Mouse (Mus musculus) liver, embryonic 14.5 days (tissue): ENCODE data around the gene Lhcgr. TPM values are rescaled to one million over a fixed set of nuclear protein-coding genes. Genes with fewer than 3 reads are reported as not detected.

Experiments used
- ATAC-seq: fragments of 200-750 bp; cut with Nextera tagmentation; 2 replicates; pipeline ENCODE4 v1.8.0; 2017; ENCODE audit warnings: moderate number of reproducible peaks, mild to moderate bottlenecking, moderate library complexity; ENCODE audit not compliant: insufficient read depth
- DNase-seq, 3 experiments: peaks; one replicate each; pipeline ENCODE4 v3.0.0-alpha.2; 2012 to 2013; ENCODE audit warnings: low read depth in 3 of 3, low spot score in 3 of 3
- H3K27ac ChIP-seq: fragments of 300-500 bp; sonication (generic); 2 replicates; pipeline ENCODE4 v1.5.1; 2014; ENCODE audit warnings: moderate library complexity, mild to moderate bottlenecking, control low read depth, inconsistent platforms
- H3K27me3 ChIP-seq: fragments of 300-500 bp; sonication (generic); 2 replicates; pipeline ENCODE4 v1.6.1; 2014; ENCODE audit warnings: mild to moderate bottlenecking, low read length, moderate library complexity; ENCODE audit not compliant: control insufficient read depth, insufficient read depth
- H3K36me3 ChIP-seq: fragments of 300-500 bp; sonication (generic); replicated peaks from 2 replicates; pipeline ENCODE4 v1.6.1; 2014; ENCODE audit warnings: low read depth; ENCODE audit not compliant: control insufficient read depth, insufficient read depth
- H3K4me1 ChIP-seq, 2 experiments: fragments of 200-500 bp in 1 of 2; fragments of 300-500 bp in 1 of 2; sonication (generic) in 1 of 2; replicated peaks; 2 replicates each; pipeline ENCODE4 v1.6.1; 2012 to 2014; ENCODE audit warnings: antibody characterized with exemption in 1 of 2, inconsistent platforms in 1 of 2, low read length in 1 of 2; ENCODE audit not compliant: control insufficient read depth in 2 of 2, insufficient read depth in 2 of 2
- H3K4me2 ChIP-seq: fragments of 300-500 bp; sonication (generic); 2 replicates; pipeline ENCODE4 v1.6.1; 2014; ENCODE audit warnings: low read depth, mild to moderate bottlenecking, control low read depth, moderate library complexity
- H3K4me3 ChIP-seq, 2 experiments: fragments of 200-500 bp in 1 of 2; fragments of 300-500 bp in 1 of 2; sonication (generic) in 1 of 2; 2 replicates each; pipeline ENCODE4 v1.5.1; 2012 to 2014; ENCODE audit warnings: low read depth in 2 of 2, low read length in 2 of 2, mild to moderate bottlenecking in 2 of 2, control low read depth in 1 of 2, inconsistent platforms in 1 of 2, moderate library complexity in 1 of 2; ENCODE audit not compliant: insufficient read depth in 1 of 2
- H3K9ac ChIP-seq: fragments of 300-500 bp; sonication (generic); replicated peaks from 2 replicates; pipeline ENCODE4 v1.6.1; 2014; ENCODE audit warnings: mild to moderate bottlenecking, control low read depth, moderate library complexity
- H3K9me3 ChIP-seq: fragments of 300-500 bp; sonication (generic); 2 replicates; pipeline ENCODE4 v1.6.1; 2016; ENCODE audit warnings: low read length, mixed read lengths; ENCODE audit not compliant: control insufficient read depth
- CTCF ChIP-seq: IDR thresholded peaks from 2 replicates; pipeline ENCODE4 v1.5.1; 2016; ENCODE audit warnings: antibody characterized with exemption, low read depth, control low read depth
- EP300 ChIP-seq: IDR thresholded peaks from 2 replicates; pipeline ENCODE4 v1.6.1; 2016; ENCODE audit warnings: antibody characterized with exemption, low read depth
- WGBS: fragments of 180-500 bp; shearing (Covaris S2); extraction: QIAGEN DNeasy Blood & Tissue Kit; methylation state at CpG from one replicate; pipeline ENCODE4 v1.1.7; 2014; ENCODE audit not compliant: insufficient replicate concordance; 5-methylcytosine and 5-hydroxymethylcytosine counted together
- polyA plus RNA-seq, 2 experiments: library from polyadenylated mRNA; depleted of rRNA in 1 of 2; stranded (reverse) in 1 of 2; unstranded in 1 of 2; fragments of >200 nt; fragmentation: Nextera tagmentation in 1 of 2; extraction: Ambion mirVana in 1 of 2; gene quantifications; 2 replicates each; pipeline versions ENCODE4 v1.2.1 to v1.2.3; 2012 to 2014

The Lhcgr gene
- polyA plus RNA-seq, 2 experiments = not detected

DNA sequence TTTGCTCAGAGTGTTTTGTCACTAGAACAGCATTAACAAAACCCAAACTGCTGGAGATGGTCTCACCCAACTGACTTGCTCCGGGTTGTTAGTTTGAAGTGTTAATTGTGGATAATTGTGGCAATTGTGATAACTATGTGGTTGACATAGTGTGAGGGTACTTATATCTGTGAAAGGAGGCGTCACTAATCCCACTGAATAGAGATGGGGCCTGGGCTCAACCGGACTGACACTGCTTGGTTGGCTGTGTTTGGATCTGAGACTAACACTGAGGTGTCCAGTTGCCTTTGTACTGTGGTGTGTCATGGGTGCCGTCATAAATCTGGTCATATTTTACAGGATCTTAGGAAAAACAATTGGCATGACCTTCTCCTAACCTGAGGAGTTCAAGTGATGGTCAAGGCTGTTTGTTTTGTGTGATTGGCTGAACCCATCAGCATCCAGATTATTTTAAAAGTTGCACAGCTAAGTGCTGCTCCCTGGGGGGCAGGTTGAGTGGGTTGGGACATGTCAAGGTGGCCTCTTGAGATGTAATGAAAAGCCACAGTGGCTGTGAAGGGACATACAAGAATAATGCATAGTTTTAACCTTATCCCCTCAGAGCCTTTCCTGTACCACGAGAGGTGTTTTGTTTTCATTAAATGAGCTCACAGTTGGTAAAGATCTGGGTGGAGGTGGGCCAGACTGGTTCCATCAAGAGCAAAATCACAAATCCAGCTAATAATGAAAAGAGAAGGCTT lies 28.2 kb downstream of the Lhcgr start:
- H3K4me3 ChIP-seq = no peak overlapping the region
- no peak for ATAC-seq
- no peaks in the 10 kb centered on the region for H3K4me1 ChIP-seq
- DNase-seq = no peak
- no peaks in the 10 kb centered on the region for H3K27me3 ChIP-seq
- H3K36me3 ChIP-seq = no peaks in the 10 kb centered on the region
- no peak overlapping the region for H3K27ac ChIP-seq
- H3K4me2 ChIP-seq = no peak overlapping the region
- WGBS = 44% methylated on average over 5 of the region's 5 CpGs
- no peak for TF ChIP-seq CTCF
- H3K9ac ChIP-seq = no peak overlapping the region
- H3K9me3 ChIP-seq = no peaks in the 10 kb centered on the region

GRCm38 (mm10) chr17:88758003-88758437 lies 33.8 kb downstream of the Lhcgr start:
- H3K4me2 ChIP-seq = no peak overlapping the region
- ATAC-seq = no peak
- 17% methylated on average over 9 of the region's 9 CpGs for WGBS
- H3K27ac ChIP-seq = no peak overlapping the region
- H3K36me3 ChIP-seq = no peaks in the 10 kb centered on the region
- H3K27me3 ChIP-seq = no peaks in the 10 kb centered on the region
- TF ChIP-seq EP300 (no peak), CTCF (no peak)
- DNase-seq = no peak
- no peaks in the 10 kb centered on the region for H3K9me3 ChIP-seq
- H3K9ac ChIP-seq = no peak overlapping the region
- no peak overlapping the region for H3K4me3 ChIP-seq
- no peaks in the 10 kb centered on the region for H3K4me1 ChIP-seq

DNA sequence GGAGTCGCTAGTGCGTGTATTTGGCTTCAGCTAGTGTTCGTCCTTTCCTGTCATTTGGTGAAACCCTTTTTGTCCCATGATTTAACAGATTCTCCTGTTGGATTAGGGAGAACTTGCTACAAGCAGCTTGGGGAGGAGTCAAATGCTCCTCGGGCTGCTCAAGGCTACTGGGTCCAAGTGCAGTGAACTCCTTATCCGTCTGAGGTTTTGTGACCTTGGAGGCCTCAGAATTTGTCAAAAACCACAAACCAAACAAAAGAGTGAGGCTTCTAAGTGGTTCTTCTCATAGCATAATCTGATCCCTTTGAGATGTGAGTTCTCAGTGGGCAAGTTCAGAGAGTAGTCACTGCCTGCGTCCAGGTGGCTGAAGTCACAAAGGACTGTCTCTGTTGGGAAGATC lies 36.0 kb downstream of the Lhcgr start:
- H3K4me3 ChIP-seq = no peak overlapping the region
- H3K4me2 ChIP-seq = no peak overlapping the region
- no peak for TF ChIP-seq EP300
- TF ChIP-seq CTCF = no peak
- ATAC-seq = no peak
- H3K9ac ChIP-seq = no peak overlapping the region
- no peaks in the 10 kb centered on the region for H3K9me3 ChIP-seq
- H3K27me3 ChIP-seq = no peaks in the 10 kb centered on the region
- WGBS = 35% methylated on average over 6 of the region's 6 CpGs
- H3K4me1 ChIP-seq = no peaks in the 10 kb centered on the region
- no peaks in the 10 kb centered on the region for H3K36me3 ChIP-seq
- H3K27ac ChIP-seq = no peak overlapping the region
- no peak for DNase-seq

- Histone ChIP-seq H3K4me2 (peak overlapping the region; percentile 2; the same call in 1 of the 2 replicates), H3K36me3 (no peaks in the 10 kb centered on the region)
Observed at GRCm38 (mm10) chr17:88753472-88753857, 38.3 kb downstream of the Lhcgr start.

DNA sequence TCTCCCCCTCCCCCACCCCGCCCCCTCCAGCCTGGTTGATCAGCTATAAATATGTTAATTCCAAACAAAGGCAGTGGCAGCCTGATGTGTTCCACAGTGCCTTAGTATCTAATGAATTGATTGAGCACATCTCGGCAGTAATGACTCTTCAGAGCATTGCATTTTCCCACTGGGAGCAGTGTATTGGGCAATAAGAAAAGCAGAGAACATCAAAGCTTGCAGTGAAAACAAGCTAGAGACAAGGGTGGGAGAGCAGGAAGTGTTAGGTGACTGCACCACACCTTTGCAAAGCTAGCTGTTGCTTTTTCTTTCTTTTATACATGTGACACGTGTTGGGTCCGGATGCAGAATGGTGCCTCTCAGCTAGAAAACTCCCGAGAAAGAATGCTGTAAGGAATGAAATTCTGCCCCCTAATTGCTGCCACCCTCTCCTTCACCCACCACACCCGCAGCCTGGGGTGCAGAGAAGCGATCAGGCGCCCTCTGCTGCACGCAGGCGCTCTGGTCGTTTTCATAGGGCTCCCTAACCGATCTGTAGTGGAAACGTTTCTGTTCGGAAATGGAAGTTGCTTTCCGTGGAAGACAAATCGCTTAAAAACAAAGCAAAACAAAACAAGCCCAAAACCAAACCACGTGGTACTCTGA lies 38.8 kb downstream of the Lhcgr start:
- ATAC-seq (no peak), DNase-seq (no peak)
- Histone ChIP-seq H3K4me2 (peak overlapping the region; percentile 2; the same call in 1 of the 2 replicates), H3K4me1 (no peaks in the 10 kb centered on the region), H3K4me3 (no peak overlapping the region), H3K9me3 (no peaks in the 10 kb centered on the region), H3K9ac (no peak overlapping the region), H3K27ac (no peak overlapping the region), H3K27me3 (no peaks in the 10 kb centered on the region), H3K36me3 (no peaks in the 10 kb centered on the region)
- 5% methylated on average over 17 of the region's 17 CpGs for WGBS
- peak; percentile 53 for TF ChIP-seq CTCF
- TF ChIP-seq EP300 = no peak

More at GRCm38 (mm10) chr17:88753472-88753857, 38.3 kb downstream of the Lhcgr start:
- Histone ChIP-seq H3K4me3 (no peak overlapping the region), H3K4me1 (no peaks in the 10 kb centered on the region), H3K9ac (no peak overlapping the region), H3K9me3 (no peaks in the 10 kb centered on the region), H3K27me3 (no peaks in the 10 kb centered on the region), H3K27ac (no peak overlapping the region)
- no peak for TF ChIP-seq CTCF
- TF ChIP-seq EP300 = no peak
- no peak for ATAC-seq
- DNase-seq = no peak
- 38% methylated on average over 12 of the region's 12 CpGs for WGBS
